Mouse (Mus musculus) CH12.LX (cell line): Measurements from ENCODE around the gene Pdhb. TPM values are rescaled to one million over a fixed set of nuclear protein-coding genes. Genes with fewer than 3 reads are reported as not detected.

Source experiments
- DNase-seq: peaks from one replicate; pipeline ENCODE4 v3.0.0-alpha.2; 2013; ENCODE audit errors: extremely low read depth
- H3K27ac ChIP-seq: 2 replicates; pipeline ENCODE4 v1.5.1; 2012; ENCODE audit warnings: low read depth, mild to moderate bottlenecking, control low read depth, moderate library complexity; ENCODE audit not compliant: insufficient read depth
- H3K27me3 ChIP-seq: replicated peaks from 2 replicates; pipeline ENCODE3; 2012; ENCODE audit warnings: inconsistent platforms
- H3K36me3 ChIP-seq, 2 experiments: replicated peaks in 1 of 2; 2 replicates each; pipeline versions ENCODE3 to v1.6.1; 2012; ENCODE audit warnings: inconsistent platforms in 1 of 2, low read length in 1 of 2, mild to moderate bottlenecking in 1 of 2, mixed read lengths in 1 of 2, moderate library complexity in 1 of 2; ENCODE audit not compliant: control insufficient read depth in 1 of 2, insufficient read depth in 1 of 2
- H3K4me1 ChIP-seq, 2 experiments: 2 replicates each; pipeline ENCODE4 v1.6.1; 2012; ENCODE audit warnings: inconsistent platforms in 1 of 2, moderate library complexity in 1 of 2; ENCODE audit not compliant: insufficient read depth in 2 of 2, control insufficient read depth in 1 of 2
- H3K4me2 ChIP-seq: 2 replicates; pipeline ENCODE4 v1.6.1; 2012; ENCODE audit warnings: low read depth, mild to moderate bottlenecking, control low read depth; ENCODE audit not compliant: poor library complexity, insufficient read depth, severe bottlenecking
- H3K4me3 ChIP-seq, 3 experiments: fragments of 150-350 bp in 1 of 3; sonication (generic) in 1 of 3; replicated peaks in 1 of 3; 2 replicates each; pipeline versions ENCODE3 to v1.5.1; 2011 to 2012; ENCODE audit warnings: low read depth in 2 of 3, low read length in 2 of 3, mild to moderate bottlenecking in 2 of 3, moderate library complexity in 2 of 3, control low read depth in 1 of 3, improper control_type of control experiment in 1 of 3, inconsistent platforms in 1 of 3, mixed read lengths in 1 of 3; ENCODE audit not compliant: poor library complexity in 1 of 3
- H3K79me2 ChIP-seq: replicated peaks from 2 replicates; pipeline ENCODE4 v1.6.1; 2012; ENCODE audit warnings: mild to moderate bottlenecking, moderate library complexity; ENCODE audit not compliant: control insufficient read depth, poor library complexity, insufficient read depth, severe bottlenecking; ENCODE audit errors: extremely low read depth
- H3K9ac ChIP-seq: 2 replicates; pipeline ENCODE4 v1.6.1; 2012; ENCODE audit warnings: low read depth, mild to moderate bottlenecking, control low read depth, moderate library complexity; ENCODE audit not compliant: insufficient read depth
- H3K9me3 ChIP-seq: replicated peaks from 2 replicates; pipeline ENCODE3; 2012; ENCODE audit warnings: low read length, inconsistent platforms, mixed read lengths
- CHD1 ChIP-seq: IDR thresholded peaks from 2 replicates; pipeline ENCODE4 v1.6.1; 2012; ENCODE audit warnings: low read depth, low read length, improper control_type of control experiment, inconsistent platforms
- CHD2 ChIP-seq: IDR thresholded peaks from 2 replicates; pipeline ENCODE4 v1.6.1; 2011; ENCODE audit warnings: low read length, improper control_type of control experiment
- E2F4 ChIP-seq: IDR thresholded peaks from 2 replicates; pipeline ENCODE4 v1.6.1; 2011; ENCODE audit warnings: low read depth, low read length, improper control_type of control experiment; ENCODE audit not compliant: insufficient replicate concordance
- EP300 ChIP-seq: IDR thresholded peaks from 2 replicates; pipeline ENCODE4 v1.6.1; 2011; ENCODE audit warnings: low read length, improper control_type of control experiment
- ETS1 ChIP-seq: conservative IDR thresholded peaks from 2 replicates; pipeline ENCODE4 v1.6.1; 2012; ENCODE audit warnings: low read depth, mild to moderate bottlenecking, inconsistent platforms, low read length, improper control_type of control experiment, moderate library complexity
- IRF4 ChIP-seq: IDR thresholded peaks from 2 replicates; pipeline ENCODE4 v1.6.1; 2014; ENCODE audit warnings: low read depth, mild to moderate bottlenecking, inconsistent platforms, low read length, improper control_type of control experiment
- KAT2A ChIP-seq: IDR thresholded peaks from 2 replicates; pipeline ENCODE4 v1.6.1; 2012; ENCODE audit warnings: low read length, improper control_type of control experiment, inconsistent platforms; ENCODE audit not compliant: insufficient replicate concordance
- MAZ ChIP-seq: IDR thresholded peaks from 2 replicates; pipeline ENCODE4 v1.6.1; 2012; ENCODE audit warnings: low read depth, mild to moderate bottlenecking, inconsistent platforms, low read length, improper control_type of control experiment, moderate library complexity
- MEF2A ChIP-seq: IDR thresholded peaks from 2 replicates; pipeline ENCODE4 v1.6.1; 2014; ENCODE audit warnings: low read depth, mild to moderate bottlenecking, inconsistent platforms, low read length, improper control_type of control experiment, borderline replicate concordance
- MXI1 ChIP-seq: IDR thresholded peaks from 2 replicates; pipeline ENCODE4 v1.6.1; 2011; ENCODE audit warnings: mild to moderate bottlenecking, low read depth, low read length, improper control_type of control experiment
- MYC ChIP-seq: IDR thresholded peaks from 2 replicates; pipeline ENCODE4 v1.6.1; 2011; ENCODE audit warnings: low read depth, mild to moderate bottlenecking, improper control_type of control experiment, low read length
- NELFE ChIP-seq: IDR thresholded peaks from 2 replicates; pipeline ENCODE4 v1.6.1; 2011; ENCODE audit warnings: low read depth, low read length, improper control_type of control experiment
- NRF1 ChIP-seq: IDR thresholded peaks from 2 replicates; pipeline ENCODE4 v1.6.1; 2014; ENCODE audit warnings: low read depth, mild to moderate bottlenecking, inconsistent platforms, low read length, improper control_type of control experiment, moderate library complexity
- POLR2A ChIP-seq: IDR thresholded peaks from 2 replicates; pipeline ENCODE4 v1.6.1; 2011; ENCODE audit warnings: low read depth, mild to moderate bottlenecking, improper control_type of control experiment, low read length
- RCOR1 ChIP-seq: conservative IDR thresholded peaks from 2 replicates; pipeline ENCODE4 v1.6.1; 2012; ENCODE audit warnings: low read depth, mild to moderate bottlenecking, inconsistent platforms, low read length, improper control_type of control experiment
- UBTF ChIP-seq: IDR thresholded peaks from 2 replicates; pipeline ENCODE4 v1.6.1; 2012; ENCODE audit warnings: low read depth, mild to moderate bottlenecking, inconsistent platforms, low read length, improper control_type of control experiment, moderate library complexity
- USF2 ChIP-seq: conservative IDR thresholded peaks from 2 replicates; pipeline ENCODE4 v1.6.1; 2011; ENCODE audit warnings: low read depth, low read length, improper control_type of control experiment
- ZMIZ1 ChIP-seq: IDR thresholded peaks from 2 replicates; pipeline ENCODE4 v1.6.1; 2012; ENCODE audit warnings: low read depth, mild to moderate bottlenecking, inconsistent platforms, low read length, improper control_type of control experiment
- dilution Hi-C: fragments of 300-500 bp; cut with MboI; formaldehyde crosslinking; loops from 2 replicates; pipeline ENCODE4 v1.14.3; 2020; ENCODE audit warnings: low sequenced_read_pairs; ENCODE audit not compliant: extremely low pct_unique_long_range_greater_than_20kb, extremely low pct_ligation_motif_present
- in situ Hi-C: fragments of 300-500 bp; cut with MboI; formaldehyde crosslinking; loops from 3 replicates; pipeline ENCODE4 v1.14.3; 2019; ENCODE audit warnings: low sequenced_read_pairs, low pct_ligation_motif_present, low pct_unique_long_range_greater_than_20kb, mixed read lengths
- polyA plus RNA-seq: library from polyadenylated mRNA; unstranded; fragments of >175 nt; gene quantifications from 2 replicates; pipeline ENCODE4 v1.2.1, GENCODE M21; 2012; ENCODE audit warnings: low read depth; ENCODE audit not compliant: insufficient read length
- total RNA-seq, 2 experiments: library from RNA; depleted of rRNA; stranded (reverse); fragments of 300-350 nt in 1 of 2; fragments of >200 nt in 1 of 2; gene quantifications; 2 replicates each; pipeline ENCODE4 v1.2.3; 2012 to 2014

Pdhb gene
- total and polyA plus RNA-seq, 3 experiments = 100 to 205 (median 122) TPM

- H3K27me3 ChIP-seq = no peaks in the 10 kb centered on the region
- H3K4me1 ChIP-seq = peaks cover 4 to 8% of the 10 kb centered on the region in 2 experiments; a peak in 3 of 4 replicates
- no peaks in the 10 kb centered on the region for H3K79me2 ChIP-seq
- DNase-seq = no peak
- no peaks in the 10 kb centered on the region for H3K36me3 ChIP-seq
- H3K4me2 ChIP-seq = no peak overlapping the region
- in situ Hi-C loops = no loop called here
- no peak for TF ChIP-seq MAZ
- TF ChIP-seq ETS1 = no peak
- no peak for TF ChIP-seq E2F4
- no peak for TF ChIP-seq ZMIZ1
- no peak for TF ChIP-seq MEF2A
- no peak overlapping the region for H3K4me3 ChIP-seq
- H3K9me3 ChIP-seq = peaks cover 9% of the 10 kb centered on the region
- H3K27ac ChIP-seq = no peak overlapping the region
- H3K9ac ChIP-seq = no peak overlapping the region
- dilution Hi-C loops = no loop called here
These were observed 7.7 kb upstream of the Pdhb start for GRCm38 (mm10) chr14:8180371-8181035.

GRCm38 (mm10) chr14:8176251-8176650 lies 3.4 kb upstream of the Pdhb start:
- dilution Hi-C loops = no loop called here
- TF ChIP-seq IRF4 (no peak), USF2 (no peak), UBTF (no peak), NELFE (no peak), MAZ (no peak), CHD1 (no peak), RCOR1 (no peak), E2F4 (no peak), KAT2A (no peak), CHD2 (no peak), NRF1 (no peak), MYC (no peak), EP300 (no peak), POLR2A (no peak), MXI1 (no peak)
- H3K27ac ChIP-seq = no peak overlapping the region

More at GRCm38 (mm10) chr14:8176251-8176650, 3.4 kb upstream of the Pdhb start:
- no peak overlapping the region; the same call in 1 of the 2 replicates for H3K9ac ChIP-seq
- H3K4me2 ChIP-seq = peak overlapping the region; percentile 82
- peaks cover 6% of the 10 kb centered on the region for H3K79me2 ChIP-seq
- no peaks in the 10 kb centered on the region for H3K27me3 ChIP-seq
- H3K36me3 ChIP-seq = peaks cover 0 to 5% of the 10 kb centered on the region in 2 experiments
- DNase-seq = peak; percentile 61
- no peaks in the 10 kb centered on the region for H3K9me3 ChIP-seq
- peaks cover 17 to 35% of the 10 kb centered on the region in 2 experiments for H3K4me1 ChIP-seq
- in situ Hi-C loops = loop anchor here (10.0 kb wide), 2 partner anchors 181 to 361 kb away; partner anchors contain the start of genes Dnase1l3 and Flnb
- peak overlapping the region in 2 of 3 experiments; percentile 37 to 45 for H3K4me3 ChIP-seq
